Mouse (Mus musculus) lung, postnatal 0 days (tissue): ENCODE results near the gene Tjap1.

Experiments
- CTCF ChIP-seq: IDR thresholded peaks from 2 replicates; pipeline ENCODE4 v1.5.1; 2016; ENCODE audit warnings: antibody characterized with exemption, mild to moderate bottlenecking
- EP300 ChIP-seq: IDR thresholded peaks from 2 replicates; pipeline ENCODE4 v1.6.1; 2016; ENCODE audit warnings: antibody characterized with exemption, mild to moderate bottlenecking, control low read depth

GRCm38 (mm10) chr17:46262201-46262694, 20.6 kb downstream of the Tjap1 start:
- no peak for TF ChIP-seq CTCF
- no peak for TF ChIP-seq EP300
